Mouse (Mus musculus): ENCODE results near the gene Ccn6. TPM values are rescaled to one million over a fixed set of nuclear protein-coding genes. Genes with fewer than 3 reads are reported as not detected.

The Ccn6 gene
- polyA plus RNA-seq, 1 experiment from 2014 or later = 0.16 TPM

DNA sequence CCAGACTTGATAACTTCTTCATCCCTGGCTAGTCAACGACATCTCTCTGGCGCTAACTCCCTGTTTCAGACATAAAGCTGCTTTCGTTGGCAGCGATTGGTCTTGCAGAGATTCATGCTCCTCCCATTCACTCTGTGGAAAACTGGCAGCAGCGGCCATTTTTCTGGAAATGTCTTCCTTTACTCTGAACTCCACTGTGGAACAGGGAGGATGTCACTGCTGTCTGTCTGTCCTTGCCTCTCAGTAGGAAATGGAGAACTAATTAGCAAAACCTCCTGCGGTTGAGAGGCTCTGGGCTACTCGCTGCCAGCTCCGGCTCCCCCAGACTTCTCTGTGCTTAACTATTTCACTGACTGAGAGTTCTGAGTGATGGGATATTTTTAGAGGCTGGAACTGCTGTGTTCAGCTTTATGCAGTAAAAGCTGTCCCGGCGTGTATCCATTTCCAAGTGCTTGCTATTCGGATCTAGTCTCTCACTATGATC is 2.1 kb upstream of the Ccn6 start:
- peak overlapping the region; percentile 46 for H3K4me2 ChIP-seq (ENCODE audit: low read length)
- H3K27me3 ChIP-seq (ENCODE audit: insufficient read depth, low read length) = no peaks in the 10 kb centered on the region
- H3K4me1 ChIP-seq (replicated peaks; ENCODE audit: insufficient read depth, low read length) = peaks cover 13% of the 10 kb centered on the region; the same call in 1 of the 2 replicates
- DNase-seq (ENCODE audit: low spot score) (peak; percentile 78), ATAC-seq (replicated peaks; ENCODE audit: low FRiP score, low read depth) (no peak)
- 15% methylated on average over 11 of the region's 11 CpGs for WGBS
- peak overlapping the region; percentile 21; the same call in 1 of the 2 replicates for H3K4me3 ChIP-seq (replicated peaks; ENCODE audit: low read depth, low read length)
- H3K36me3 ChIP-seq (ENCODE audit: insufficient read depth, low read length) = no peaks in the 10 kb centered on the region
- no peaks in the 10 kb centered on the region for H3K9me3 ChIP-seq (replicated peaks; ENCODE audit: low read length)
- no peak for TF ChIP-seq CTCF (IDR thresholded peaks at IDR 0.05; ENCODE audit: low read depth)
- H3K27ac ChIP-seq = peak overlapping the region; percentile 57; the same call in 1 of the 2 replicates
- peak overlapping the region; percentile 40; the same call in 1 of the 2 replicates for H3K9ac ChIP-seq (ENCODE audit: low read depth, low read length)

DNA sequence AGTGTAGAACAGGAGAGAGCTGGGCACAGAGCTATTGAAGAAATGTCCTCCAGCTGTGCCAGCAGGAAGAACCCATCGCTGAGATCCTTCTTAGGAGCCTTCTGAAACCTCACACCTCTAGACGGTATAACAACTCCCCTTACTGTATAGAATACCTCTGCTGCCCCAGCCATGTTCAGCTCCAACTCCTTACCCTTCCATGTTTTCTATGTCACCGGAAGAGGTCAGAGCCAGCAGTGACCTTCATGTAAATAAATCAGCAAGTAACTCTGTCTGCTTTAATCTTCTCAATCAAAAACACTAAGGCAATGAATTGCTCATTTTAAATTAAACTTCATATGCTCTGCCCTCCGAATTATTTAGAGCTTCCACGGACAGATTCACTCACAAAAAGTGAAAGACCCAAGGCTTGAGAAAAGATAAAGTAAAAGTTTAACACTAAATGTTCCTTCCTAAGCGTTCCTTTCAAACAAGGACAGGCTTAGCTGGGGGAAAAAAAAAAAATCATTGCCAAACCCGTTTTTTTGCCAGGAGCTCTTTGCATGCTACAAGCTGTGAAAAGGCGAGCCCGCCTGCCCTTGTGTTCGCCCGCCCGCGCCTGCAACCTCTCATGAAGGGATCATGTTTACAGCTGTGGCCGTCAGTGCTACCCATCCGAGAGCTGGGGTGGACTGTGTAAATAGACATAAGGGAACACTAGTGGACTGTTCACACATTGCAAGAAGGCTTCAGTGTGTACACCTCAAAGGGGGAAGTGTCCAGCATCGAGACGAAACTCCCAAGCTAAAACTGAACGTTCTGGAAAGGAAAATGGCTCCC is 719 bp downstream of the Ccn6 start:
- ATAC-seq (replicated peaks; ENCODE audit: low FRiP score, low read depth) = no peak; the same call in 1 of the 2 replicates
- Histone ChIP-seq H3K9me3 (replicated peaks; ENCODE audit: low read length) (no peaks in the 10 kb centered on the region), H3K4me2 (ENCODE audit: low read length) (peak overlapping the region; percentile 31), H3K36me3 (ENCODE audit: insufficient read depth, low read length) (no peaks in the 10 kb centered on the region), H3K9ac (ENCODE audit: low read depth, low read length) (no peak overlapping the region), H3K27ac (peak overlapping the region; percentile 19; the same call in 1 of the 2 replicates), H3K4me3 (replicated peaks; ENCODE audit: low read depth, low read length) (no peak overlapping the region), H3K27me3 (ENCODE audit: insufficient read depth, low read length) (no peaks in the 10 kb centered on the region), H3K4me1 (replicated peaks; ENCODE audit: insufficient read depth, low read length) (peaks cover 13% of the 10 kb centered on the region; the same call in 1 of the 2 replicates)
- TF ChIP-seq CTCF (IDR thresholded peaks at IDR 0.05; ENCODE audit: low read depth) = no peak
- DNase-seq (ENCODE audit: low spot score) = peak; percentile 65
- whole genome bisulfite sequencing = 13% methylated on average over 18 of the region's 18 CpGs

DNA sequence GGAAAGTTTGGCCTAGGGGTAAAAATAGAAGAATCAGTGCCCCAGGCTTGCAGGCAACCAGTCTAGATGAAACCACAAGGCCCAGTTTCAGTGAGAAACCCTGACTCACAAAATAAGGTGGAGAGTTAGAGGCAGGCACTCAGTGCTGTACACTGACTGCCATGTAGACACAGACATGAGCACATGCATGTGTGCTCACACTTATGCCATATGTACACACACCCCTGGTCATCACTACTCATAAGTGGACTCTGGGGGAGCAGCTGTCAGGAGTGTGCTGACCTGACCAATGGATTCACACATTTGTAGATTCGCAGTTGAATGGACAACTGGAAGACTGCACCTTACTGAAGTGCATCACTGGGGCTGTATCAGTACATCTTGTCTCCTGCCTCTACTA is 2.2 kb downstream of the Ccn6 start:
- Histone ChIP-seq H3K9me3 (replicated peaks; ENCODE audit: low read length) (no peaks in the 10 kb centered on the region), H3K4me1 (replicated peaks; ENCODE audit: insufficient read depth, low read length) (peaks cover 13% of the 10 kb centered on the region; the same call in 1 of the 2 replicates), H3K9ac (ENCODE audit: low read depth, low read length) (no peak overlapping the region), H3K4me2 (ENCODE audit: low read length) (no peak overlapping the region), H3K27ac (no peak overlapping the region), H3K36me3 (ENCODE audit: insufficient read depth, low read length) (no peaks in the 10 kb centered on the region), H3K4me3 (replicated peaks; ENCODE audit: low read depth, low read length) (no peak overlapping the region), H3K27me3 (ENCODE audit: insufficient read depth, low read length) (no peaks in the 10 kb centered on the region)
- ATAC-seq (replicated peaks; ENCODE audit: low FRiP score, low read depth) (no peak), DNase-seq (ENCODE audit: low spot score) (no peak)
- WGBS = 89% methylated on average over 1 of the region's 1 CpGs
- no peak for TF ChIP-seq CTCF (IDR thresholded peaks at IDR 0.05; ENCODE audit: low read depth)

DNA sequence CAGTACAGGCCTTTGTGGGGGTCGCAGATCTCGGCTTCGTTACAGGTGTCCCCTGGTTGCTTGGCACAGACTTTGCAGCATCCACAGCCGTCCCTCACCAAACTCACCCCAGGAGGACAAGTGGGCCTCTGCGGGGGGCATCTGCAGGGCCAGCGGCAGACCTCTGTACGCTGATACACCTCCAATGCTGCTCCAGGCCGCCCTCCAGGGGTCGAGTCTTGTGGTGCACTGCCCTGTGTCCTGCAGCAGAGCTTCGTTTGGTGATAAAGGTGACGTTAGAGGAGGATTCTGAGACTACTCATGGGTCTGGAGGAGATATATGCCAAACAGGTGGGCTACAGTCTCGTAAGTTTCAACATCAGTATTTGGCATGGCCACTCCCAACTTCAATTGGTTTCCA is 5.3 kb downstream of the Ccn6 start:
- no peak for ATAC-seq (replicated peaks; ENCODE audit: low FRiP score, low read depth)
- no peak for DNase-seq (ENCODE audit: low spot score)
- no peaks in the 10 kb centered on the region for H3K36me3 ChIP-seq (ENCODE audit: insufficient read depth, low read length)
- H3K4me1 ChIP-seq (replicated peaks; ENCODE audit: insufficient read depth, low read length) = peaks cover 2% of the 10 kb centered on the region; the same call in 1 of the 2 replicates
- no peak overlapping the region for H3K27ac ChIP-seq
- no peaks in the 10 kb centered on the region for H3K27me3 ChIP-seq (ENCODE audit: insufficient read depth, low read length)
- no peak overlapping the region for H3K4me2 ChIP-seq (ENCODE audit: low read length)
- no peak overlapping the region for H3K9ac ChIP-seq (ENCODE audit: low read depth, low read length)
- H3K9me3 ChIP-seq (replicated peaks; ENCODE audit: low read length) = no peaks in the 10 kb centered on the region
- no peak for TF ChIP-seq CTCF (IDR thresholded peaks at IDR 0.05; ENCODE audit: low read depth)
- WGBS = 64% methylated on average over 12 of the region's 12 CpGs
- no peak overlapping the region for H3K4me3 ChIP-seq (replicated peaks; ENCODE audit: low read depth, low read length)

DNA sequence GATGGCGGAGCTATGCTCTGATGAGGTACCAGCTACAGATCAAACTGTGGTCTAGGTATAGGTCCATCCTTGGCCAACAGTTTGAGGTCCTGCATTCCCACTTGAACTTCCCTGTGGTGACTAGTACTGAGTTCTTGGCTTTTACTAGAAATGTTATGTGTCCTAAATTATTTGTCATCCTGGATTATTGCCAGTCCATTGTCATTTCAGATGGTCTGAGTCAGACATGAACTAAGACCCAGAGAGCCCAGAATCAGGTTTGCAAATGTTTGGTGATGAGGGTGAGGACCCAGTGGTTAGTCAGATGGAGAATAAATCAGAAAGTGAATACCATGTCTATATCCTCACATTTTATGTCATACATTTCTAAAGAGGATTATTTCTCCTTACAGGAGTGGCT is 6.3 kb downstream of the Ccn6 start:
- Histone ChIP-seq H3K9me3 (replicated peaks; ENCODE audit: low read length) (no peaks in the 10 kb centered on the region), H3K4me2 (ENCODE audit: low read length) (no peak overlapping the region), H3K4me1 (replicated peaks; ENCODE audit: insufficient read depth, low read length) (no peaks in the 10 kb centered on the region), H3K27ac (no peak overlapping the region), H3K9ac (ENCODE audit: low read depth, low read length) (no peak overlapping the region), H3K36me3 (ENCODE audit: insufficient read depth, low read length) (no peaks in the 10 kb centered on the region), H3K4me3 (replicated peaks; ENCODE audit: low read depth, low read length) (no peak overlapping the region), H3K27me3 (ENCODE audit: insufficient read depth, low read length) (no peaks in the 10 kb centered on the region)
- TF ChIP-seq CTCF (IDR thresholded peaks at IDR 0.05; ENCODE audit: low read depth) = no peak
- DNase-seq (ENCODE audit: low spot score) (no peak), ATAC-seq (replicated peaks; ENCODE audit: low FRiP score, low read depth) (no peak)
- 83% methylated on average over 1 of the region's 1 CpGs for WGBS

DNA sequence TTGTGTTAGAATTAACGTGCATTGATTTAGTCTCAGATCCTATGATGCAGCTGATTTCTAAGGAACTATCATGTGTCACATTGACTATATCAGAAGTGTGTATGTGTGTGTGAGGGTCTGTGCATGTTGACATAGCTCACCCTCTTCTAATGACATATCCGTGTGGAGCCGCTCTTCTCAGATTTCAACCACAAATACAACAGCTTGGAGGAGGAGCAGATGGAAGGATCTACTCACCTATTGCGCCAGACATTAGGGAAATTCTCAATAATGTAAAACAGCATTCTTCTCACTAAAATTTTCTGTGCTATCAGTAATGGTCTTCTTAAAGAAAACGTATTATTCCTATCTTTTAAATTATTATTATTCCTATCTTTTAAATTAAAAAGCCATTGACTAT is 6.9 kb downstream of the Ccn6 start:
- WGBS = 74% methylated on average over 5 of the region's 5 CpGs
- H3K4me3 ChIP-seq (replicated peaks; ENCODE audit: low read depth, low read length) = no peak overlapping the region

More for the DNA sequence above, 6.9 kb downstream of the Ccn6 start:
- ATAC-seq (replicated peaks; ENCODE audit: low FRiP score, low read depth) (no peak), DNase-seq (ENCODE audit: low spot score) (no peak)
- Histone ChIP-seq H3K9ac (ENCODE audit: low read depth, low read length) (no peak overlapping the region), H3K36me3 (ENCODE audit: insufficient read depth, low read length) (no peaks in the 10 kb centered on the region), H3K27me3 (ENCODE audit: insufficient read depth, low read length) (no peaks in the 10 kb centered on the region), H3K4me2 (ENCODE audit: low read length) (no peak overlapping the region), H3K4me1 (replicated peaks; ENCODE audit: insufficient read depth, low read length) (no peaks in the 10 kb centered on the region), H3K9me3 (replicated peaks; ENCODE audit: low read length) (no peaks in the 10 kb centered on the region), H3K27ac (no peak overlapping the region)
- no peak for TF ChIP-seq CTCF (IDR thresholded peaks at IDR 0.05; ENCODE audit: low read depth)
